9 mouse cellular contexts compared by ENCODE assay signal in the genomic region with DNA sequence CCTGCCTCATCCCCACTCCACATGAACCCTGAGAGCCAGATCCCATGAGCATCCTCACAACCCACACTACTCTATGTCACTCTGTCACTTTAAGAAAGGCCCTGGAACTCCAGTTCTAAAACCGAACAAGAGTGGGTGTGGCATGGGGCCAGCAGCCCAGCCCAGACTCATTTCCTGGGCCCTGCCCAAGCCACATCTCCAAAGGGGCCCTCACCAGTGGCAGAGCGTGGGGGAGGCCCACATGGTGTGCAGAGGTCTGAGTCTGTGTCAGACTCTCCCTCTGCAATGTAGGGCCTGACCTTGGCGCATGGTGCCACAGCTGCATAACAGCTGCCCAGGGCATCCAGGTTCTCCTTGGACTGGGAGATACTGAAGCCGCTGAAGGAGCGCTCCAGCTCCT. TPM values are rescaled to one million over a fixed set of nuclear protein-coding genes. Genes with fewer than 3 reads are reported as not detected.
DNase-seq lines count a peak whose midpoint lies in the region; ATAC-seq lines count a peak whose summit lies in the region.
"Had no signal": no experiment of that assay in that cellular context is flagged by ENCODE, and none has a peak within 500 bp of the region (broad histone marks: within the 10 kb centered on the region; RNA-seq: fewer than 3 reads in every experiment).

No protein-coding gene starts in this region.

- no peaks in the 10 kb centered on the region for H3K36me3 ChIP-seq in heart, embryonic 12.5 days
- H3K36me3 ChIP-seq in liver, embryonic 12.5 days, result no peaks in the 10 kb centered on the region
- peaks cover 18% of the 10 kb centered on the region for H3K36me3 ChIP-seq in midbrain, embryonic 16.5 days (ENCODE audit: control insufficient read depth, insufficient read depth, low read length)
- H3K36me3 ChIP-seq: lung, embryonic 15.5 days had no signal

- H3K4me1 ChIP-seq in heart, embryonic 12.5 days (replicated peaks), result 0 out of 2 replicates have a peak, but pooled peaks cover 4% of the 10 kb centered on the region
- H3K4me1 ChIP-seq in liver, embryonic 12.5 days, result peaks cover 44% of the 10 kb centered on the region
- H3K4me1 ChIP-seq in midbrain, embryonic 16.5 days (ENCODE audit: control insufficient read depth, insufficient read depth, low read length), result no peaks in the 10 kb centered on the region
- H3K4me1 ChIP-seq: lung, embryonic 15.5 days had no signal

- no peak overlapping the region for H3K9ac ChIP-seq in heart, embryonic 12.5 days
- peak overlapping the region; percentile 65 for H3K9ac ChIP-seq in liver, embryonic 12.5 days
- no peak overlapping the region for H3K9ac ChIP-seq in midbrain, embryonic 16.5 days (ENCODE audit: low read depth, low read length)
- H3K9ac ChIP-seq: hindbrain, embryonic 14.5 days; lung, embryonic 15.5 days had no signal

- H3K4me3 ChIP-seq in heart, embryonic 12.5 days, result no peak overlapping the region
- peak overlapping the region; percentile 55 for H3K4me3 ChIP-seq in liver, embryonic 12.5 days
- no peak overlapping the region for H3K4me3 ChIP-seq in midbrain, embryonic 16.5 days (ENCODE audit: low read depth, low read length)
- H3K4me3 ChIP-seq: lung, embryonic 15.5 days had no signal

- H3K4me2 ChIP-seq in heart, embryonic 12.5 days, result no peak overlapping the region
- H3K4me2 ChIP-seq in liver, embryonic 12.5 days, result peak overlapping the region; percentile 78
- no peak overlapping the region for H3K4me2 ChIP-seq in midbrain, embryonic 16.5 days (ENCODE audit: low read length)
- H3K4me2 ChIP-seq: hindbrain, embryonic 14.5 days; lung, embryonic 15.5 days had no signal

- no peaks in the 10 kb centered on the region for H3K9me3 ChIP-seq in heart, embryonic 12.5 days (replicated peaks)
- no peaks in the 10 kb centered on the region for H3K9me3 ChIP-seq in liver, embryonic 12.5 days (replicated peaks)
- no peaks in the 10 kb centered on the region for H3K9me3 ChIP-seq in midbrain, embryonic 16.5 days (replicated peaks; ENCODE audit: control insufficient read depth, low read length, poor library complexity, severe bottlenecking)
- H3K9me3 ChIP-seq: lung, embryonic 15.5 days had no signal

- peaks cover 35% of the 10 kb centered on the region for H3K27me3 ChIP-seq in heart, embryonic 12.5 days (replicated peaks)
- peaks cover 8% of the 10 kb centered on the region for H3K27me3 ChIP-seq in liver, embryonic 12.5 days (replicated peaks)
- no peaks in the 10 kb centered on the region for H3K27me3 ChIP-seq in midbrain, embryonic 16.5 days (ENCODE audit: control insufficient read depth, insufficient read depth, low read depth, low read length)
- H3K27me3 ChIP-seq: lung, embryonic 15.5 days had no signal

- peak; percentile 19 to 52 for DNase-seq in heart, postnatal 10 days
- DNase-seq in 3T3-L1 (ENCODE audit: low read depth, low spot score) (peak; percentile 61), ZHBTc4 (ENCODE audit: low read depth, low spot score) (peak; percentile 13)

- ATAC-seq in heart, embryonic 12.5 days (ENCODE audit: insufficient number of reproducible peaks, low FRiP score), result no peak
- ATAC-seq in liver, embryonic 12.5 days, result peak; percentile 84
- no peak for ATAC-seq in inflammation-experienced regulatory T-cells, adult 6 months
- no peak for ATAC-seq in midbrain, embryonic 16.5 days

- WGBS in heart, embryonic 12.5 days, result 56% methylated on average over 5 of the region's 5 CpGs
- WGBS in liver, embryonic 12.5 days (ENCODE audit: insufficient replicate concordance), result 55% methylated on average over 5 of the region's 5 CpGs
- 74% methylated on average over 5 of the region's 5 CpGs for WGBS in midbrain, embryonic 16.5 days

- H3K27ac ChIP-seq in heart, embryonic 12.5 days (ENCODE audit: poor library complexity, severe bottlenecking), result no peak overlapping the region
- H3K27ac ChIP-seq in liver, embryonic 12.5 days, result peak overlapping the region; percentile 80
- H3K27ac ChIP-seq in midbrain, embryonic 16.5 days (ENCODE audit: low read length), result no peak overlapping the region
- H3K27ac ChIP-seq: hindbrain, embryonic 14.5 days; lung, embryonic 15.5 days had no signal

- intact Hi-C loops in heart, postnatal 10 days (cut with DNase I), result no loop called here

RNA-seq across cellular contexts. Expression of gene Chrna4, which starts 37.5 kb away (rescaled TPM):
- under 1 TPM; 0.12 to 0.34 TPM for total RNA-seq in heart, postnatal 10 days (2021)
- 0.19 and 0.31 TPM in 2 replicates for polyA plus RNA-seq in heart, embryonic 12.5 days (2016; fragmentation: Nextera tagmentation; extraction: Ambion mirVana)
- polyA plus RNA-seq in liver, embryonic 12.5 days (2016; fragmentation: Nextera tagmentation; extraction: Ambion mirVana), result 0.29 and 0.54 TPM in 2 replicates
- not detected for polyA plus RNA-seq in inflammation-experienced regulatory T-cells, adult 6 months (2017; shearing (Covaris generic))
- 46.9 and 48.3 TPM in 2 replicates for polyA plus RNA-seq in midbrain, embryonic 16.5 days (2015; fragmentation: Nextera tagmentation; extraction: Ambion mirVana)

RNA-seq across cellular contexts. Expression of gene Kcnq2, which starts 54.2 kb away (rescaled TPM):
- not detected for total RNA-seq in heart, postnatal 10 days (2021)
- 0.11 TPM in 1 of 2 replicates, not detected in the other for polyA plus RNA-seq in heart, embryonic 12.5 days (2016; fragmentation: Nextera tagmentation; extraction: Ambion mirVana)
- 0.08 and 0.26 TPM in 2 replicates for polyA plus RNA-seq in liver, embryonic 12.5 days (2016; fragmentation: Nextera tagmentation; extraction: Ambion mirVana)
- under 1 TPM in 1 of 3 experiments, not detected in 2; 0.19 TPM for polyA plus RNA-seq in inflammation-experienced regulatory T-cells, adult 6 months (2017; shearing (Covaris generic))
- 50.2 and 50.8 TPM in 2 replicates for polyA plus RNA-seq in midbrain, embryonic 16.5 days (2015; fragmentation: Nextera tagmentation; extraction: Ambion mirVana)

Comparison
In these comparisons a context has a peak if more than half of its experiments do, and no peak if none do; other contexts are left out.
1. RNA of gene Chrna4, which starts 37.5 kb away (polyA plus RNA-seq): 46.9 to 48.3 TPM in midbrain, embryonic 16.5 days; 0.19 to 0.31 TPM in heart, embryonic 12.5 days, 0.29 to 0.54 TPM in liver, embryonic 12.5 days and not detected in inflammation-experienced regulatory T-cells, adult 6 months; every median in the first group is over 10 times any median in the second.
2. RNA of gene Kcnq2, which starts 54.2 kb away (polyA plus RNA-seq): 50.2 to 50.8 TPM in midbrain, embryonic 16.5 days; 0.11 TPM in heart, embryonic 12.5 days, 0.08 to 0.26 TPM in liver, embryonic 12.5 days and 0.19 TPM in inflammation-experienced regulatory T-cells, adult 6 months; every median in the first group is over 10 times any median in the second.
3. Peak in every context shown above with its lines, with median percentiles within 50 percentile points of each other: DNase-seq.